Mouse (Mus musculus) brain, embryonic 14.5 days (tissue): ENCODE results near the gene Paqr4.

Experiments
- CTCF ChIP-seq: fragments of 200-500 bp; IDR thresholded peaks from 2 replicates; pipeline ENCODE4 v1.5.1; 2012; ENCODE audit warnings: inconsistent platforms, mild to moderate bottlenecking, moderate library complexity, borderline replicate concordance; ENCODE audit not compliant: insufficient read depth, insufficient read length; ENCODE audit errors: extremely low read depth
- POLR2A ChIP-seq: fragments of 200-500 bp; IDR thresholded peaks from 2 replicates; pipeline ENCODE4 v1.6.1; 2012; ENCODE audit warnings: mild to moderate bottlenecking, inconsistent platforms, borderline replicate concordance; ENCODE audit not compliant: poor library complexity, insufficient read depth, insufficient read length, severe bottlenecking; ENCODE audit errors: extremely low read depth

DNA sequence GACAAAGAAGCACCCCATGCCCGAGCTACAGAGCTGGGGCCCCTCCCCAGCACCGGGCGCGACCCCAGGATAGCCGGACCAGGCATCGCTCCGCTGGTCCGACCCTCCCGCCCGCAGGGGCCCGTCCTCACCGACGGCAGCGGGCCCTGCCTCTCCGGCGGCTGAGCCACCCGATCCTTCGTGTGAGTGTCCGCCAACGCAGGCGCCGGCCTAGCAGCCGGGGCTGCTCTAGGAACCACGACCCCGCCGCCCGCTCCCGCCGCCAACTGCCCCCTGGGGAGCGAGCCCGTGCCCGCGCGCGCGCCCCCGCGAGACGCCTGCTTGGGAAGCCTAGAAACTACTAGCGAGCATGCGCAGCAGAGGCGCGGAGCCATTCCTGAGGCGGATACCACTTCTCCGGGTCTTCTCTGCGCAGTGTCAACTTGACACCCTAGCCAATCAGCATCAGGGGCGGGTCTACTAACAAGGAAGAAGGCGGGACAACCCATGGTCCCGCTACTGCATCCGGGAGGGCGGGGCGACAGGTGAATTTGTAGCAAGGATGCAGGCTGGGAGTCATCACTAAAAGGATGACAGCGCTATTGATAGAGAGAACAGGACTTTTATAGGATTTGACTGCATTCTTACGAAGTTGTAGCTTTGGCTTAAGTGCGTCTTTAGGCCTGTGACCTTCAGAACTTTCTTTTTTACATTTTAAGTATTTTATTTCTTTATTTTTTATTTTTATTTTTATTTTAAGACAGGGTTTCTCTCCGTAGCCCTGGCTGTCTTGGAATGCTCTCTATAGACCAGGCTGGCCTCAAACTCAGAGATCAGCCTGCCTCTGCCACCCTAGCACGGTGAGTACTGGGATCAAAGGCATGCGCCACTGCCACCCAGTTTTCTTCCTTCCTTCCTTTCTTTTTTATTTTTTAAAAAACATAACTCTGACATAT is 30.9 kb upstream of the Paqr4 start, which contains the start of gene Flywch1:
- TF ChIP-seq CTCF (no peak), POLR2A (peak; percentile 95)
